Mouse (Mus musculus): Measurements from ENCODE around the gene Rxfp2.

Rxfp2 gene

GRCm38 (mm10) chr5:150018656-150019055 lies at the start of gene Rxfp2:
TSS of gene Rxfp2 (plus strand) at chr5:150018675.
- no peak for DNase-seq (ENCODE audit: low read depth, low spot score)

GRCm38 (mm10) chr5:149970261-149970660 lies 48.2 kb upstream of the Rxfp2 start:
- DNase-seq (ENCODE audit: low read depth, low spot score), result peak; percentile 72

- DNase-seq (ENCODE audit: low read depth, low spot score), result peak; percentile 57
Observed at GRCm38 (mm10) chr5:149977027-149977426, 41.4 kb upstream of the Rxfp2 start.

GRCm38 (mm10) chr5:149983621-149984020 lies 34.9 kb upstream of the Rxfp2 start:
- DNase-seq (ENCODE audit: low read depth, low spot score), result no peak

- peak; percentile 82 for DNase-seq (ENCODE audit: low read depth, low spot score)
Observed at GRCm38 (mm10) chr5:149994578-149994977, 23.9 kb upstream of the Rxfp2 start.

GRCm38 (mm10) chr5:149996614-149997013 lies 21.9 kb upstream of the Rxfp2 start:
- DNase-seq (ENCODE audit: low read depth, low spot score), result peak; percentile 69

GRCm38 (mm10) chr5:149997321-149998034 lies 21.0 kb upstream of the Rxfp2 start:
- peak; percentile 60 for DNase-seq (ENCODE audit: low read depth, low spot score)

- no peak for DNase-seq (ENCODE audit: low read depth, low spot score)
Observed at GRCm38 (mm10) chr5:149998311-149998710, 20.2 kb upstream of the Rxfp2 start.

GRCm38 (mm10) chr5:150005355-150005754 lies 13.1 kb upstream of the Rxfp2 start:
- DNase-seq (ENCODE audit: low read depth, low spot score), result no peak

- no peak for DNase-seq (ENCODE audit: low read depth, low spot score)
Observed at GRCm38 (mm10) chr5:150016861-150017260, 1.6 kb upstream of the Rxfp2 start.

GRCm38 (mm10) chr5:150017672-150018071 lies 803 bp upstream of the Rxfp2 start:
- no peak for DNase-seq (ENCODE audit: low read depth, low spot score)

- peak; percentile 76 for DNase-seq (ENCODE audit: low read depth, low spot score)
Observed at GRCm38 (mm10) chr5:150020851-150021250, 2.4 kb downstream of the Rxfp2 start.

- DNase-seq (ENCODE audit: low read depth, low spot score), result no peak
Observed at GRCm38 (mm10) chr5:150021805-150022204, 3.3 kb downstream of the Rxfp2 start.

- DNase-seq (ENCODE audit: low read depth, low spot score), result peak; percentile 25
Observed at GRCm38 (mm10) chr5:150022556-150022955, 4.1 kb downstream of the Rxfp2 start.

- DNase-seq (ENCODE audit: low read depth, low spot score), result peak; percentile 74
Observed at GRCm38 (mm10) chr5:150023476-150023875, 5.0 kb downstream of the Rxfp2 start.

GRCm38 (mm10) chr5:150024188-150024587 lies 5.7 kb downstream of the Rxfp2 start:
- peak; percentile 68 for DNase-seq (ENCODE audit: low read depth, low spot score)

- no peak for DNase-seq (ENCODE audit: low read depth, low spot score)
Observed at GRCm38 (mm10) chr5:150024901-150025300, 6.4 kb downstream of the Rxfp2 start.

- DNase-seq (ENCODE audit: low read depth, low spot score), result no peak
Observed at GRCm38 (mm10) chr5:150025326-150025725, 6.9 kb downstream of the Rxfp2 start.

GRCm38 (mm10) chr5:150026509-150027087 lies 8.1 kb downstream of the Rxfp2 start:
- DNase-seq (ENCODE audit: low read depth, low spot score), result no peak

- no peak for DNase-seq (ENCODE audit: low read depth, low spot score)
Observed at GRCm38 (mm10) chr5:150031201-150031600, 12.7 kb downstream of the Rxfp2 start.

- DNase-seq (ENCODE audit: low read depth, low spot score), result no peak
Observed at GRCm38 (mm10) chr5:150031634-150032033, 13.2 kb downstream of the Rxfp2 start.

- DNase-seq (ENCODE audit: low read depth, low spot score), result no peak
Observed at GRCm38 (mm10) chr5:150032075-150032492, 13.6 kb downstream of the Rxfp2 start.

- no peak for DNase-seq (ENCODE audit: low read depth, low spot score)
Observed at GRCm38 (mm10) chr5:150036286-150036685, 17.8 kb downstream of the Rxfp2 start.

All from R1 (cell line).